Mouse (Mus musculus) embryonic facial prominence, embryonic 10.5 days (tissue): Measurements from ENCODE around the gene Rsbn1l. TPM values are rescaled to one million over a fixed set of nuclear protein-coding genes. Genes with fewer than 3 reads are reported as not detected.
A peak's percentile ranks its signal among the peaks of the same experiment; 100 is the strongest.

Experiments used
- DNase-seq: peaks from one replicate; pipeline ENCODE4 v3.0.0-alpha.2; 2017; ENCODE audit warnings: low spot score
- H3K27ac ChIP-seq: fragments of 300-500 bp; sonication (generic); replicated peaks from 2 replicates; pipeline ENCODE4 v1.5.1; 2016; ENCODE audit warnings: mild to moderate bottlenecking
- H3K27me3 ChIP-seq: fragments of 300-500 bp; sonication (generic); replicated peaks from 2 replicates; pipeline ENCODE4 v1.6.1; 2016; ENCODE audit warnings: low read depth, mild to moderate bottlenecking; ENCODE audit not compliant: poor library complexity, severe bottlenecking
- H3K36me3 ChIP-seq: fragments of 300-500 bp; sonication (generic); replicated peaks from 2 replicates; pipeline ENCODE4 v1.6.1; 2016; ENCODE audit warnings: mild to moderate bottlenecking, moderate library complexity
- H3K4me1 ChIP-seq: fragments of 300-500 bp; sonication (generic); 2 replicates; pipeline ENCODE4 v1.6.1; 2016
- H3K4me3 ChIP-seq: fragments of 300-500 bp; sonication (generic); 2 replicates; pipeline ENCODE4 v1.5.1; 2016; ENCODE audit warnings: mild to moderate bottlenecking, moderate library complexity
- H3K9me3 ChIP-seq: fragments of 300-500 bp; sonication (generic); 2 replicates; pipeline ENCODE4 v1.6.1; 2016; ENCODE audit warnings: mild to moderate bottlenecking
- WGBS: fragments of 180-500 bp; shearing (Covaris S2); methylation state at CpG from one replicate; pipeline ENCODE4 v1.1.7; 2016; 5-methylcytosine and 5-hydroxymethylcytosine counted together
- polyA plus RNA-seq: library from polyadenylated mRNA; unstranded; fragments of >200 nt; fragmentation: Nextera tagmentation; extraction: Ambion mirVana; gene quantifications from 2 replicates; pipeline ENCODE4 v1.2.1, GENCODE M21; 2016

Gene Rsbn1l
- polyA plus RNA-seq, 1 experiment from 2014 or later: 4.7 TPM

DNA sequence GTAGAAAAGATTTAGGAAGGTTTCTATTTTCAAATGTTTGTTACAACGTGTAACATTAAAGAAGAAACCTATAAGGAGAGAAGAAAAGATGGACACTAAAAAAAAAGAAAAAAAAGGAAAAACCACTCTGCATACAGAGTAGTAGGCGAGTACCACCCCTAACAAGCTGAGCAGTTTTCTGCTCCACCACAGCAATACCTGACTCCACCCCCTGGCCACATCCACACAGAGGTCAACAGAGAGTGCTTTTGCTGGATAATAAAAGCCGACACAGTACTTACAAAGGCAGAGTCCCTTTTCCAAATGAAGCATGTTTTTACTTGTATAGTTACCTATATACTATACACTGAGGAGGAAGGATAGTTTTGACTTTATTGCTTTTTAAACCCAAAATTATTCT, 31.6 kb downstream of the Rsbn1l start:
- Histone ChIP-seq H3K9me3 (no peaks in the 10 kb centered on the region), H3K36me3 (peaks cover 12% of the 10 kb centered on the region), H3K4me3 (no peak overlapping the region), H3K4me1 (0 out of 2 replicates have a peak, but pooled peaks cover under 1% of the 10 kb centered on the region), H3K27me3 (no peaks in the 10 kb centered on the region), H3K27ac (no peak overlapping the region)
- 81% methylated on average over 3 of the region's 3 CpGs for WGBS
- no peak for DNase-seq

- no peaks in the 10 kb centered on the region for H3K9me3 ChIP-seq
- WGBS: 94% methylated on average over 9 of the region's 9 CpGs
- H3K36me3 ChIP-seq: peaks cover 14% of the 10 kb centered on the region
Measured at GRCm38 (mm10) chr5:20919566-20919965, 36.6 kb downstream of the Rsbn1l start.

GRCm38 (mm10) chr5:20918967-20919366, 37.2 kb downstream of the Rsbn1l start:
- Histone ChIP-seq H3K27ac (no peak overlapping the region), H3K4me3 (no peak overlapping the region), H3K4me1 (no peaks in the 10 kb centered on the region), H3K36me3 (peaks cover 14% of the 10 kb centered on the region), H3K27me3 (no peaks in the 10 kb centered on the region), H3K9me3 (no peaks in the 10 kb centered on the region)
- WGBS: 92% methylated on average over 4 of the region's 4 CpGs
- no peak for DNase-seq

More at GRCm38 (mm10) chr5:20919566-20919965, 36.6 kb downstream of the Rsbn1l start:
- DNase-seq: no peak
- no peak overlapping the region for H3K27ac ChIP-seq
- H3K4me3 ChIP-seq: no peak overlapping the region
- H3K4me1 ChIP-seq: no peaks in the 10 kb centered on the region
- no peaks in the 10 kb centered on the region for H3K27me3 ChIP-seq

DNA sequence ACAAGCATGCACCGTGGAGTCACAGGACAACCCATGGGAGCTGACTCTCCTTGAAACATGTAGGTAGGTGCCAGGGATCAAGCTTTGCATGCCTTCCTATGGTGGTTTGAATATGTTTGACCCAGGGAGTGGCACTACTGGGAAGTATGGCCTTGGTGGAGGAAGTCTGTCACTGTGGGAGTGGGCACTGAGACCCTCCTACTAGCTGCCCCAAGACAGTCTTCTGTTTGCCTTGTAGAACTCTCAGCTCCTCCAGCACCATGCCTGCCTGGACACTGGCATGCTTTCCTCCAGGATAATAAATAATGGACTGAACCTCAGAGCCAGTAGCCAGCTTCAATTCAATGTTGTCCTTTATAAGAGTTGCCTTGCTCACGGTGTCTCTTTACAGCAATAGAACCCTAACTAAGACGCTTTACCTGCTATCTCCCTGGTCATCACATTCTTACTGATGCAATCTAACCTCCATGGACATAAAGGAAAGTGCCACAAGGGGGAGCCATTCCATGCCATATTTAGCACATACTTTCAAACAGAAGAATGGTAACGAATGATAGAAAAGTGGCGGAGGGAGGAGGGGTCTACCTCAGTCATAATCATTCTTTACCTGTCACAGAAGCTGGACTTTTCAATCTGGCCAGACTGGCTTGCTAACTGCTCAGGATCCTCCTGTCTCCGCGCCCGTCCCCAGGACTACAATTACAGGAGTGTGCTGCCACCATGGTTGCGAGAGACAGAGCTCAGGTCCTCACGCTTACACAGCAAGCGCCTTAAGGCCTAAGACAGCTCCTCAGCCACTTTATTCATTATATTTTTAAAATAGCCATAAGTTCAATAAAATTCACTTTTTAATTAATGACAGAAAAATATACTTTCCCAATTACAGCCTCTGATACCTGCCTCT, 42.6 kb downstream of the Rsbn1l start:
- no peaks in the 10 kb centered on the region for H3K4me1 ChIP-seq
- no peak overlapping the region for H3K27ac ChIP-seq
- DNase-seq: peak; percentile 58
- WGBS: 83% methylated on average over 11 of the region's 11 CpGs
- no peak overlapping the region for H3K4me3 ChIP-seq
- H3K27me3 ChIP-seq: no peaks in the 10 kb centered on the region
- H3K9me3 ChIP-seq: no peaks in the 10 kb centered on the region
- peaks cover 7% of the 10 kb centered on the region for H3K36me3 ChIP-seq

DNA sequence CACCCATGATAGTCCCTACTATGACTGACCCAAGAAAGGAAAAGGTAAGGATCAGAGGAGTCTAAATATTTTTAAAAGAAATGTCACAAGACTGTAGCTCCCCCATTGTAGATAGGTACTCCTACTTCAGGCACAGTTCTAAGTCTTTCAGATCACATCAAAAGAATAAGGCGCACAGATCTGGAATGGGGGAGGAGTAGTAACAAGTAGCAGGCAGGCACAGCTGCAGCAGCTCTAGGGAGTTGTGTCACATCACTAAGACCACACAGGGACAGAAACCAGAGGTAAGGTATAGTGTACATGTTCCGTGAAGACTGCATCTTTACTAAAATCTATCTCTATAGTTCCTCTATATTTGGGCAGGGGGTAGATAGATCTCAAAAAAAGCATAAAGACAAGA, 44.5 kb downstream of the Rsbn1l start:
- H3K9me3 ChIP-seq: no peaks in the 10 kb centered on the region
- WGBS: 91% methylated on average over 2 of the region's 2 CpGs
- peaks cover 19% of the 10 kb centered on the region; the same call in 1 of the 2 replicates for H3K36me3 ChIP-seq
- no peaks in the 10 kb centered on the region for H3K4me1 ChIP-seq
- H3K27ac ChIP-seq: no peak overlapping the region
- no peak for DNase-seq
- H3K27me3 ChIP-seq: no peaks in the 10 kb centered on the region
- no peak overlapping the region for H3K4me3 ChIP-seq

DNA sequence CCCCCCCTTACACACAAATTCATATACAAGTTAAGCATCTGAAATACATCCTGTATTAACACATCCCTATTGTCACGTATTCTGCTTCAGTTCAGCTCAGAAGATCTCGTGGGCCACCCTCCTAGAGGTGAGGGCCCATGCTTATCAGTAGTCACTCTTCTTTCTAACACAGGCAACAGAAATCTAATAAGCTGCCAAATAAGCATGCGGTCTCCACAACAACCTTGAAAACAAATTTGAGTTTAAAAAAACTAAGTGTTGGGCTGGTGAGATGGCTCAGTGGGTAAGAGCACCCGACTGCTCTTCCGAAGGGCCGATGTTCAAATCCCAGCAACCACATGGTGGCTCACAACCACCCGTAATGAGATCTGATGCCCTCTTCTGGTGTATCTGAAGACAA, 50.0 kb downstream of the Rsbn1l start:
- WGBS: 93% methylated on average over 7 of the region's 7 CpGs
- H3K4me3 ChIP-seq: no peak overlapping the region

DNA sequence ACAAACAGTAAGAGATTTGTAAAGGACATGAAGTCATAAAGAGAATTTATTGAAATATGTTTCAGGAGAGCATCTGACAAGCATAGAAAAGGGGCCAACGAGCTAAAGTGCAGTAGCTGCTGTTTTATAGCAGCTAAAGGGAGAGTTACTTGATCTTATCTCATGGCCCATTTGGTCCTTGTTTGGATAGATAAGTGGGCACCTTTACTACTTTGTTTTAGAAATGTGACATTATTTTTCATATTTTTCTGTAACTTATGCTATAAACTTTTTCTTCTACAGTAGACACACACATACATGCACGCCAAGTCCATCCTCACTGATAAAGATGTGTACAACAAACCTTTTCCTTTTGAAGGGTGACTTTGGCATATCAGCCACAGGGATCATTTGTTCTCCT, 50.8 kb downstream of the Rsbn1l start:
- no peaks in the 10 kb centered on the region for H3K27me3 ChIP-seq
- DNase-seq: no peak
- H3K4me3 ChIP-seq: no peak overlapping the region
- H3K27ac ChIP-seq: no peak overlapping the region
- no peaks in the 10 kb centered on the region for H3K9me3 ChIP-seq
- H3K36me3 ChIP-seq: peaks cover 52% of the 10 kb centered on the region
- H3K4me1 ChIP-seq: no peaks in the 10 kb centered on the region
- 92% methylated on average over 2 of the region's 2 CpGs for WGBS

More for the DNA sequence above, 50.0 kb downstream of the Rsbn1l start:
- Histone ChIP-seq H3K36me3 (peaks cover 44% of the 10 kb centered on the region), H3K27ac (no peak overlapping the region), H3K9me3 (no peaks in the 10 kb centered on the region), H3K27me3 (no peaks in the 10 kb centered on the region), H3K4me1 (no peaks in the 10 kb centered on the region)
- DNase-seq: no peak

DNA sequence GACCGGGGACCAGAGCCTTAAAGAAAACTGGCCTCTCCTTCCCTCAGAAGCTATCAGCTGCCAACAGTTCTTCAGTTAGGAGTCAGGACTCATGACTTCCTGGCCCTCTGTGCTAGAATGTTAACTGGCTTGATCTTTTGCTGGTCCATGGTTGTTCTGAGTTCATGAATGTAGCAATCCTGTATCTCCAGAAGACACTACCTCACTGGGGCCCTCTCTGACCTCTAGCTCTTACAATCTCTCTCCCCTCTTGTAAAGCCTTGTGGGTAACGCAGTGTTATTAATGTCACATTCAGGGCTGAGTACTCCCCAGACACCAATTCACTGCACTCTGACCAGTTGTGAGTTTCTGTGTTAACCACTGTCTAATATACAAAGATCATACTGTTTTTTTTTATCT, 51.6 kb downstream of the Rsbn1l start:
- WGBS: 88% methylated on average over 2 of the region's 2 CpGs
- H3K36me3 ChIP-seq: peaks cover 57% of the 10 kb centered on the region

GRCm38 (mm10) chr5:20897446-20898167, 58.6 kb downstream of the Rsbn1l start:
- no peaks in the 10 kb centered on the region for H3K4me1 ChIP-seq
- 92% methylated on average over 2 of the region's 2 CpGs for WGBS
- H3K9me3 ChIP-seq: no peaks in the 10 kb centered on the region
- H3K36me3 ChIP-seq: peaks cover 61% of the 10 kb centered on the region
- H3K27me3 ChIP-seq: no peaks in the 10 kb centered on the region
- H3K27ac ChIP-seq: no peak overlapping the region
- no peak overlapping the region for H3K4me3 ChIP-seq
- no peak for DNase-seq

More for the DNA sequence above, 51.6 kb downstream of the Rsbn1l start:
- H3K4me3 ChIP-seq: no peak overlapping the region
- no peaks in the 10 kb centered on the region for H3K27me3 ChIP-seq
- DNase-seq: no peak
- H3K4me1 ChIP-seq: no peaks in the 10 kb centered on the region
- no peak overlapping the region for H3K27ac ChIP-seq
- no peaks in the 10 kb centered on the region for H3K9me3 ChIP-seq

DNA sequence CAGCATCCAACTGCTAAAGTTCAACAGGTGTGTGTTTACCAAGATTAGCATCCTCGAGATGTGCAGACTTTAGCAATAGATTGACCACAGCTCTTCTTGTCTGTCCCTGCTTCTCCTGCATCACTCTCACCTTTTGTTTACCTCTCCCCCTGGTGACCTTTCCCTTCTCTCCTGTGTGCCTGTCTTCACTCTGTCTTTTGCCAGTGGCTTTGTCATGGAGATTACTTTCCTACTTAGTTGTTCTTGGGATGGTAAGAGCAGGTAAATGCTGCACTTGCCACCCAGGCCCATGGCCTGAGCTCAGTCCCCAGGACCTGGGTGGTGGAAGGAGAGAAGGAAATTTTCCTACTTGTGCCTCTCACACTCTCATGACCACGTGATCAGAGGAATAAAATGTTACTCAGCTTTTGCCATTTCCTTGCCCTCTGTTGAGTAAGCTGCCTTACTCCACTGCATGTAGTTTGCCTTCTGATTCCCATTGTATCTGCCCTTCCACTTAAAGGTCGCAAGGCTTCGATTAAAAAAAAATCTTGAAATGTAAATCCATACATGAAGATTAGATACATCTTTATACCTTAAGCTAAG, 72.1 kb downstream of the Rsbn1l start:
- H3K4me1 ChIP-seq: peaks cover 18% of the 10 kb centered on the region
- H3K4me3 ChIP-seq: peak overlapping the region; percentile 89; the same call in 1 of the 2 replicates
- no peaks in the 10 kb centered on the region for H3K27me3 ChIP-seq
- H3K9me3 ChIP-seq: no peaks in the 10 kb centered on the region
- WGBS: 75% methylated on average over 4 of the region's 4 CpGs
- peaks cover 28% of the 10 kb centered on the region for H3K36me3 ChIP-seq
- no peak overlapping the region for H3K27ac ChIP-seq
- no peak for DNase-seq

GRCm38 (mm10) chr5:20881915-20882800, 74.0 kb downstream of the Rsbn1l start, which contains the start of the genes Phtf2 and Tmem60:
Phtf2 (minus strand) TSS chr5:20882124.
Tmem60 (plus strand) TSS chr5:20882191.
- no peaks in the 10 kb centered on the region for H3K9me3 ChIP-seq
- H3K4me3 ChIP-seq: peak within 1 kb of the TSS; percentile 89
- H3K4me1 ChIP-seq: peaks cover 18% of the 10 kb centered on the region
- H3K27ac ChIP-seq: peak within 1 kb of the TSS; percentile 96
- WGBS: under 1% methylated on average over 94 of the region's 94 CpGs
- DNase-seq: peak; percentile 99
- H3K27me3 ChIP-seq: no peaks in the 10 kb centered on the region
- peaks cover 17% of the 10 kb centered on the region for H3K36me3 ChIP-seq
